Mouse (Mus musculus): ENCODE results near the gene Hipk2. TPM values are rescaled to one million over a fixed set of nuclear protein-coding genes. Genes with fewer than 3 reads are reported as not detected.

Hipk2 gene
- polyA plus RNA-seq, 1 experiment from 2014 or later = 13.7 TPM

DNA sequence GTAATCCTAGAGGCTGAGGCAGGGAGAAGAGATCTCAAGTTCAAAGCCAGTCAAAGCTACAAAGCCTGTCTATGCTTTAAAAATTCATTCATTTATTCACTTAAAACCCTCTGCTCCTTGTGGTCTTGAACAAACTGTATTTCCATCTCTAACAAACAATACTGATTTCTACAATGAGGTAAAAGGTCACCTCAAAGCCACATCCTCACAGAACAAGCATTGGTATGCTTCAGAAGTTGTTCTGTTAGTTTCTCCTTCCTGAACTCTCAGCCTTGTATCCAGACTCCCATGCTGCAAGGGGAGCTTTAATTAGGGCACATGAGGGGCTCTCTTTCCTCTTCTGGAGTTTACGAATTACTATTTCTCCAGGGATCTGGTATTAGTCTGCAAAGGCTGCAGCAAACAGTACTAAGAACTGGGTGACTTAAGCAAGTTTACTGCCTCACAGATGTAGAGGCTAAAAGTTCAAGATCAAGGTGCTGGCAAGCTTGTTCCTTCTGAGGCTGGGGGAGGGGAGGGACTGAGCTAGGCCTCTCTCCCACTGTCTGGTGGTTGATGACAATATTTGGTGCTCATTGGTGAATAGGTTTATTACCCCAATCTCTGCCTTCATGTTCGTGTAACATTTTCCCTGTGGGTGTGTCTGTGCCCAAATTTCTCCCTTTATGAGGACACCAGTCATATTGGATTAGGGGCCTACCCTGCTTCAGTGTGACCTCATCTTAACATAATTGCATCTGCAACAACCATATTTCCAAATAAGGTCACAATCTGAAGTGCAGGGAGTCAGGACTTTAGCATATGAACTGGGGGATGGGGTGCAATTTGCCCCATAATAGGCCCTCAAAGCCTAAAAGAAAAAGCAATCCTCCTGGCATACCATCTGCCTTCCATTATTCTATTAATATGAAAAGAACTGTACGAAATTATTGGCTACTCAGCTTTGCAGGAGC is 27.7 kb downstream of the Hipk2 start:
- no peaks in the 10 kb centered on the region for H3K36me3 ChIP-seq (ENCODE audit: control insufficient read depth, insufficient read depth, low read length)
- H3K4me3 ChIP-seq (ENCODE audit: low read depth, low read length) = no peak overlapping the region
- peak overlapping the region; percentile 61; the same call in 1 of the 2 replicates for H3K27ac ChIP-seq (replicated peaks)
- DNase-seq (ENCODE audit: low spot score) (no peak), ATAC-seq (ENCODE audit: low FRiP score, low TSS enrichment) (no peak)
- 52% methylated on average over 3 of the region's 3 CpGs for WGBS
- H3K27me3 ChIP-seq (ENCODE audit: control insufficient read depth, insufficient read depth, low read length) = no peaks in the 10 kb centered on the region
- H3K4me1 ChIP-seq (replicated peaks; ENCODE audit: control insufficient read depth, insufficient read depth) = peaks cover 15% of the 10 kb centered on the region
- no peak overlapping the region for H3K9ac ChIP-seq (ENCODE audit: low read length)
- H3K4me2 ChIP-seq (replicated peaks; ENCODE audit: low read depth) = no peak overlapping the region
- no peaks in the 10 kb centered on the region for H3K9me3 ChIP-seq (ENCODE audit: control insufficient read depth, low read length)
- TF ChIP-seq CTCF (IDR thresholded peaks at IDR 0.05; ENCODE audit: low read depth) = no peak
- no peak for TF ChIP-seq EP300 (optimal IDR thresholded peaks at IDR 0.05)

DNA sequence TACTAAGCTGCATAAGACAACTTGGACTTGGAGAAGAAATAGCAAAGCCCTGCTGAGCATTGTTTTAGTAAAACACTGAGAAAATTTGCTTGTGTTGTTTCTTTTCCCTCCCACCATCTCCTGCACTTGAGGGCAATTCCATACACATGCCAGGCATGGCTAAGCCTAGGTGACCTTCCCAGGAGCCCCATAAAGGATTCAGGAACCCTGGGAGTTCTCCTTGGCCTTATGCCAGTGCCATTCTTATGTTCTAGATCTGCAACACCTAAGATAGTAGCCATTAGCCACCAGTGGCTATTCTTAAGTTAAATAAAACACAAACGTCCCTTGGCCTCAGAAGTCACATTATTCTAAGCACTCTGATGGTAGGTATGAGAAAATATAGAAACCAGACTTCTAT is 28.5 kb downstream of the Hipk2 start:
- no peak for TF ChIP-seq EP300 (optimal IDR thresholded peaks at IDR 0.05)
- 31% methylated on average over 1 of the region's 1 CpGs for WGBS

DNA sequence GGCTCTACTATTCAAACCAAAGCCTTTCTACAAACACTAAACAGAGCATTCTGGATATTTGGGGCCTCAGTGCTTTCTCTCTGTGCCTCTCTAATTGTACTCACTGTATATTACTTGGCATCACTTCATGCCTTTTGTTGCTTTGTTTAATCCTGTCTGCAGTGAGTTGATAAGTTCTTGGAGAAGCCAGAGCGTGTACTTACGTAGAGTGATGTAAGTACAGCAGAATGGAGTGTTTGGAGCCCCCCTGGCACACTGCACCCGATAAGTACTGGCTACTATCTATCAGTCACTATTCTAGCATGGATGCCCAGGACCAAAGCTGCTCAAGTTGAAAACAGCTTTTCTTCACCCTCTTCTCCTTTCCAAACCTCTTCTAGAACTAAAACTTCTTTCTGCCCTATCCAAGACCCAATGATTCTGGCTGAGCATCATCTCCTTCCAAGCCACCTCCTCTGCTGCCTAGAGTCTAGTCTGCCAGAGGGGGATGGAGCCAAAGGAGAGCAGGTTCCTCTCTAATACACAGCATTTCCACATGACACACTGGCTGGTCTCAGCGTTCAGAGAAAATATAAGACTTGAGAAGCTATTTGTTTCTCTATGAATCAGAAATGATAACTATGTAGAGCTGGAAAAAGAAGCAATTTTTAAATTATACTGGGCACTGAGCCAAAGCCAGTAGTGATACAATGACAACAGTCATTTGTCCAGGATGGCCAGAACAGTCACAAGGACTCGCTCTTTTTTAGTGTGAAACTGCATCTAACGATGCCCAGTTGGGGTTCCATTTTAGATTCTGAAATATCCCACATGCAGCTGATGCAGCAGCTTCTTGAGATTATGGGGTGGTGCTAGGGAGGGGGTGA is 29.4 kb downstream of the Hipk2 start:
- ATAC-seq (ENCODE audit: low FRiP score, low TSS enrichment) (no peak; the same call in 1 of the 2 replicates), DNase-seq (ENCODE audit: low spot score) (no peak)
- Histone ChIP-seq H3K36me3 (ENCODE audit: control insufficient read depth, insufficient read depth, low read length) (no peaks in the 10 kb centered on the region), H3K9me3 (ENCODE audit: control insufficient read depth, low read length) (no peaks in the 10 kb centered on the region), H3K4me3 (ENCODE audit: low read depth, low read length) (no peak overlapping the region), H3K4me1 (replicated peaks; ENCODE audit: control insufficient read depth, insufficient read depth) (peaks cover 14% of the 10 kb centered on the region), H3K4me2 (replicated peaks; ENCODE audit: low read depth) (no peak overlapping the region), H3K27ac (replicated peaks) (peak overlapping the region; percentile 65), H3K9ac (ENCODE audit: low read length) (no peak overlapping the region), H3K27me3 (ENCODE audit: control insufficient read depth, insufficient read depth, low read length) (no peaks in the 10 kb centered on the region)
- TF ChIP-seq EP300 (optimal IDR thresholded peaks at IDR 0.05) = no peak
- no peak for TF ChIP-seq CTCF (IDR thresholded peaks at IDR 0.05; ENCODE audit: low read depth)
- 39% methylated on average over 6 of the region's 6 CpGs for WGBS

More for the DNA sequence above, 28.5 kb downstream of the Hipk2 start:
- Histone ChIP-seq H3K9me3 (ENCODE audit: control insufficient read depth, low read length) (no peaks in the 10 kb centered on the region), H3K4me2 (replicated peaks; ENCODE audit: low read depth) (no peak overlapping the region), H3K9ac (ENCODE audit: low read length) (no peak overlapping the region), H3K4me1 (replicated peaks; ENCODE audit: control insufficient read depth, insufficient read depth) (peaks cover 14% of the 10 kb centered on the region), H3K27ac (replicated peaks) (peak overlapping the region; percentile 65), H3K36me3 (ENCODE audit: control insufficient read depth, insufficient read depth, low read length) (no peaks in the 10 kb centered on the region), H3K27me3 (ENCODE audit: control insufficient read depth, insufficient read depth, low read length) (no peaks in the 10 kb centered on the region), H3K4me3 (ENCODE audit: low read depth, low read length) (no peak overlapping the region)
- DNase-seq (ENCODE audit: low spot score) (no peak), ATAC-seq (ENCODE audit: low FRiP score, low TSS enrichment) (no peak)

DNA sequence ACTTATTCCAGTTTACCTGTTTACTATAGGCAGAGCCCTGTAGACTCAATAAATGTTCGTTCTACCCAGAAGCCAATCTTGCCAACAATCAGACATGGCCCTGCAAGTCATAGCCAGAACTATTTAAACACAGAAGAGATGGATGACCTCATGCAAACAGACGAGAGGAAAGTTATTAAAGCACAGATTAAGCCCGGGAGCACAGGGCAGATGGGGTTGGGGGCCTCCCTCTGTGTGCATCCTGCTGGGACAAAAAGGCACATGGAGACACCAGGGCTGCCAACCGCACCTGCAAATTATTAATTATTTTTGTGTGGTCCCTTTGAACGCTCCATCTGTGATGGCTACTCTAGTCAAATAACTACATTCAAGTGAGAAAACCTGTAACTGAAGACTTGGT is 30.1 kb downstream of the Hipk2 start:
- WGBS = 38% methylated on average over 5 of the region's 5 CpGs
- H3K4me3 ChIP-seq (ENCODE audit: low read depth, low read length) = no peak overlapping the region

DNA sequence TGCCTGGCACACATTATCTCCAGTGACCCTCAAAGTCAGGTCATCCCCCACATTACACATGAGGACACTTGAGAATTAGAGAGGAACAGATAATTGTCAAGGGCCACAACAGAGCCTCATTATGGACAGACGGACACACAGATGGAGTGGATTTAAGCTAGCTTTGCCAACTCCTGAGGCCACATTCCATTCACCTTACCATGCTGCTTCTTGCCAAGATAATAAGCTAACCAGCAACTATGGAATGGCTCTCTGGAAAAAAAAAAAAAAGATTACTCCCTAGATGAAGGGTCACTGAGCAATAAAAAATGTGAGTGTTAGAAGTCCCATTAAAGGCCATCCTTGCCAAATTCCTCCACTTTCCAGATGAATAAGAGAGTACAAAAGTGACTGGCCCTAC is 30.8 kb downstream of the Hipk2 start:
- no peak overlapping the region for H3K4me2 ChIP-seq (replicated peaks; ENCODE audit: low read depth)
- H3K27ac ChIP-seq (replicated peaks) = peak overlapping the region; percentile 67
- no peaks in the 10 kb centered on the region for H3K9me3 ChIP-seq (ENCODE audit: control insufficient read depth, low read length)
- no peak overlapping the region for H3K4me3 ChIP-seq (ENCODE audit: low read depth, low read length)
- H3K27me3 ChIP-seq (ENCODE audit: control insufficient read depth, insufficient read depth, low read length) = no peaks in the 10 kb centered on the region
- DNase-seq (ENCODE audit: low spot score) (no peak), ATAC-seq (ENCODE audit: low FRiP score, low TSS enrichment) (no peak)
- no peak overlapping the region for H3K9ac ChIP-seq (ENCODE audit: low read length)
- TF ChIP-seq CTCF (IDR thresholded peaks at IDR 0.05; ENCODE audit: low read depth) (no peak), EP300 (optimal IDR thresholded peaks at IDR 0.05) (no peak)
- H3K36me3 ChIP-seq (ENCODE audit: control insufficient read depth, insufficient read depth, low read length) = no peaks in the 10 kb centered on the region
- WGBS = 53% methylated on average over 1 of the region's 1 CpGs
- H3K4me1 ChIP-seq (replicated peaks; ENCODE audit: control insufficient read depth, insufficient read depth) = peaks cover 14% of the 10 kb centered on the region

More for the DNA sequence above, 30.1 kb downstream of the Hipk2 start:
- Histone ChIP-seq H3K36me3 (ENCODE audit: control insufficient read depth, insufficient read depth, low read length) (no peaks in the 10 kb centered on the region), H3K4me2 (replicated peaks; ENCODE audit: low read depth) (no peak overlapping the region), H3K9me3 (ENCODE audit: control insufficient read depth, low read length) (no peaks in the 10 kb centered on the region), H3K9ac (ENCODE audit: low read length) (no peak overlapping the region), H3K27ac (replicated peaks) (no peak overlapping the region), H3K27me3 (ENCODE audit: control insufficient read depth, insufficient read depth, low read length) (no peaks in the 10 kb centered on the region), H3K4me1 (replicated peaks; ENCODE audit: control insufficient read depth, insufficient read depth) (peaks cover 14% of the 10 kb centered on the region)
- peak; percentile 82 for ATAC-seq (ENCODE audit: low FRiP score, low TSS enrichment)
- TF ChIP-seq EP300 (optimal IDR thresholded peaks at IDR 0.05) (no peak), CTCF (IDR thresholded peaks at IDR 0.05; ENCODE audit: low read depth) (no peak)
- DNase-seq (ENCODE audit: low spot score) = no peak
